ENCODE assay signal across 8 mouse cellular contexts in genomic region chr4:149518351-149519220, GRCm38 (mm10). TPM values are rescaled to one million over a fixed set of nuclear protein-coding genes. Genes with fewer than 3 reads are reported as not detected.
DNase-seq lines count a peak whose midpoint lies in the region; ATAC-seq and TF ChIP-seq lines count a peak whose summit lies in the region.

No protein-coding gene starts in this region.

- TF ChIP-seq CTCF in lung, embryonic 14.5 days (IDR thresholded peaks at IDR 0.05; ENCODE audit: low read depth) = no peak

- DNase-seq in lung, embryonic 14.5 days = no peak
- DNase-seq in lung, postnatal 14 days = no peak
- DNase-seq in cerebellum, adult 18-20 months = peak; percentile 15 to 29
- no peak for DNase-seq in liver, embryonic 13.5 days
- DNase-seq in adipocyte (ENCODE audit: low spot score) = no peak
- DNase-seq in gastrocnemius, postnatal 10 days = no peak

- peak overlapping the region; percentile 85 for H3K4me3 ChIP-seq in lung, embryonic 14.5 days (ENCODE audit: low read depth, low read length)
- peak overlapping the region; percentile 63 for H3K4me3 ChIP-seq in forebrain, embryonic 16.5 days (replicated peaks; ENCODE audit: low read length)
- peak overlapping the region; percentile 73 for H3K4me3 ChIP-seq in liver, embryonic 13.5 days (replicated peaks)
- peak overlapping the region; percentile 72 for H3K4me3 ChIP-seq in stomach, embryonic 14.5 days (ENCODE audit: low read depth, low read length)

- no peak; the same call in 1 of the 2 replicates for ATAC-seq in lung, embryonic 14.5 days (ENCODE audit: insufficient read depth)
- no peak for ATAC-seq in forebrain, embryonic 16.5 days
- ATAC-seq in liver, embryonic 13.5 days (ENCODE audit: low read depth) = no peak
- peak; percentile 19; the same call in 1 of the 2 replicates for ATAC-seq in stomach, embryonic 14.5 days (ENCODE audit: insufficient number of reproducible peaks, insufficient read depth, low FRiP score, low read depth)

- H3K9ac ChIP-seq in lung, embryonic 14.5 days = peak overlapping the region; percentile 80
- H3K9ac ChIP-seq in forebrain, embryonic 16.5 days (replicated peaks; ENCODE audit: low read depth, low read length) = peak overlapping the region; percentile 93
- peak overlapping the region; percentile 83 for H3K9ac ChIP-seq in liver, embryonic 13.5 days
- H3K9ac ChIP-seq in stomach, embryonic 14.5 days (replicated peaks; ENCODE audit: low read depth, low read length) = peak overlapping the region; percentile 65

- peak overlapping the region; percentile 91 for H3K4me2 ChIP-seq in lung, embryonic 14.5 days
- H3K4me2 ChIP-seq in forebrain, embryonic 16.5 days (ENCODE audit: low read length) = peak overlapping the region; percentile 96
- H3K4me2 ChIP-seq in liver, embryonic 13.5 days = peak overlapping the region; percentile 97
- peak overlapping the region; percentile 76 for H3K4me2 ChIP-seq in stomach, embryonic 14.5 days (replicated peaks; ENCODE audit: low read depth, low read length)

- H3K36me3 ChIP-seq in lung, embryonic 14.5 days (ENCODE audit: insufficient read depth) = no peaks in the 10 kb centered on the region
- H3K36me3 ChIP-seq in forebrain, embryonic 16.5 days (ENCODE audit: control insufficient read depth, insufficient read depth) = no peaks in the 10 kb centered on the region
- no peaks in the 10 kb centered on the region for H3K36me3 ChIP-seq in liver, embryonic 13.5 days
- H3K36me3 ChIP-seq in stomach, embryonic 14.5 days (ENCODE audit: control insufficient read depth, insufficient read depth, low read length) = no peaks in the 10 kb centered on the region

- peak overlapping the region; percentile 54; the same call in 1 of the 2 replicates for H3K27ac ChIP-seq in lung, embryonic 14.5 days (ENCODE audit: low read depth)
- H3K27ac ChIP-seq in forebrain, embryonic 16.5 days (ENCODE audit: low read length) = no peak overlapping the region
- no peak overlapping the region; the same call in 1 of the 2 replicates for H3K27ac ChIP-seq in liver, embryonic 13.5 days
- 0 out of 2 replicates have a peak overlapping the region, but pooled peaks have one; percentile 3 for H3K27ac ChIP-seq in stomach, embryonic 14.5 days (ENCODE audit: low read length)

- WGBS in lung, embryonic 14.5 days = 4% methylated on average over 29 of the region's 52 CpGs
- WGBS in forebrain, embryonic 16.5 days = 2% methylated on average over 37 of the region's 52 CpGs
- WGBS in liver, embryonic 13.5 days (ENCODE audit: insufficient replicate concordance) = 14% methylated on average over 23 of the region's 52 CpGs
- 3% methylated on average over 50 of the region's 52 CpGs for WGBS in stomach, embryonic 14.5 days

- H3K9me3 ChIP-seq in lung, embryonic 14.5 days (ENCODE audit: low read depth, low read length) = no peaks in the 10 kb centered on the region
- H3K9me3 ChIP-seq in forebrain, embryonic 16.5 days (ENCODE audit: control insufficient read depth, low read length) = no peaks in the 10 kb centered on the region
- H3K9me3 ChIP-seq in liver, embryonic 13.5 days (replicated peaks) = no peaks in the 10 kb centered on the region
- H3K9me3 ChIP-seq in stomach, embryonic 14.5 days (ENCODE audit: control insufficient read depth, low read depth, low read length) = no peaks in the 10 kb centered on the region

- H3K27me3 ChIP-seq in lung, embryonic 14.5 days (ENCODE audit: insufficient read depth, low read length) = no peaks in the 10 kb centered on the region
- H3K27me3 ChIP-seq in forebrain, embryonic 16.5 days (replicated peaks; ENCODE audit: control insufficient read depth, insufficient read depth, low read length) = no peaks in the 10 kb centered on the region
- H3K27me3 ChIP-seq in liver, embryonic 13.5 days = peaks cover 20% of the 10 kb centered on the region
- no peaks in the 10 kb centered on the region for H3K27me3 ChIP-seq in stomach, embryonic 14.5 days (ENCODE audit: control insufficient read depth, insufficient read depth, low read length)

- peaks cover 12% of the 10 kb centered on the region; the same call in 1 of the 2 replicates for H3K4me1 ChIP-seq in lung, embryonic 14.5 days (ENCODE audit: insufficient read depth)
- H3K4me1 ChIP-seq in forebrain, embryonic 16.5 days (replicated peaks; ENCODE audit: control insufficient read depth, insufficient read depth, low read length) = peaks cover 11% of the 10 kb centered on the region
- H3K4me1 ChIP-seq in liver, embryonic 13.5 days (replicated peaks) = peaks cover 15% of the 10 kb centered on the region
- peaks cover 3% of the 10 kb centered on the region; the same call in 1 of the 2 replicates for H3K4me1 ChIP-seq in stomach, embryonic 14.5 days (ENCODE audit: control insufficient read depth, insufficient read depth, low read length)

RNA-seq across cellular contexts. Expression of gene Ctnnbip1, which starts 0.6 kb away (rescaled TPM):
- polyA plus RNA-seq in lung, embryonic 14.5 days (2014; fragmentation: Nextera tagmentation; extraction: Ambion mirVana) = 65.3 and 65.4 TPM in 2 replicates
- polyA plus RNA-seq in forebrain, embryonic 16.5 days (2015; fragmentation: Nextera tagmentation; extraction: Ambion mirVana) = 94.1 and 105 TPM in 2 replicates
- 5.5 and 6.5 TPM in 2 replicates for polyA plus RNA-seq in liver, embryonic 13.5 days (2015; fragmentation: Nextera tagmentation; extraction: Ambion mirVana)
- polyA plus RNA-seq in stomach, embryonic 14.5 days (2014; fragmentation: Nextera tagmentation; extraction: Ambion mirVana) = 57.7 and 57.8 TPM in 2 replicates
- 10 to 100 TPM; 61.4 to 76.9 TPM for total RNA-seq in gastrocnemius, postnatal 10 days (2021)

RNA-seq across cellular contexts. Expression of gene Lzic, which starts 33.6 kb away (rescaled TPM):
- 51.1 and 52.8 TPM in 2 replicates for polyA plus RNA-seq in lung, embryonic 14.5 days (2014; fragmentation: Nextera tagmentation; extraction: Ambion mirVana)
- polyA plus RNA-seq in forebrain, embryonic 16.5 days (2015; fragmentation: Nextera tagmentation; extraction: Ambion mirVana) = 47.3 and 51.7 TPM in 2 replicates
- polyA plus RNA-seq in liver, embryonic 13.5 days (2015; fragmentation: Nextera tagmentation; extraction: Ambion mirVana) = 19.6 and 20.5 TPM in 2 replicates
- 45.9 and 49.3 TPM in 2 replicates for polyA plus RNA-seq in stomach, embryonic 14.5 days (2014; fragmentation: Nextera tagmentation; extraction: Ambion mirVana)
- total RNA-seq in gastrocnemius, postnatal 10 days (2021) = 10 to 100 TPM; 17.0 to 21.5 TPM

RNA-seq across cellular contexts. Expression of gene Nmnat1, which starts 33.6 kb away (rescaled TPM):
- polyA plus RNA-seq in lung, embryonic 14.5 days (2014; fragmentation: Nextera tagmentation; extraction: Ambion mirVana) = 12.0 and 12.5 TPM in 2 replicates
- 10.9 and 11.1 TPM in 2 replicates for polyA plus RNA-seq in forebrain, embryonic 16.5 days (2015; fragmentation: Nextera tagmentation; extraction: Ambion mirVana)
- 6.5 and 6.7 TPM in 2 replicates for polyA plus RNA-seq in liver, embryonic 13.5 days (2015; fragmentation: Nextera tagmentation; extraction: Ambion mirVana)
- 11.5 and 15.1 TPM in 2 replicates for polyA plus RNA-seq in stomach, embryonic 14.5 days (2014; fragmentation: Nextera tagmentation; extraction: Ambion mirVana)
- total RNA-seq in gastrocnemius, postnatal 10 days (2021) = 10 to 100 TPM; 16.0 to 16.1 TPM

RNA-seq across cellular contexts. Expression of gene Tmem274, which starts 41.4 kb away (rescaled TPM):
- 0.32 TPM in 1 of 2 replicates, not detected in the other for polyA plus RNA-seq in lung, embryonic 14.5 days (2014; fragmentation: Nextera tagmentation; extraction: Ambion mirVana)
- polyA plus RNA-seq in forebrain, embryonic 16.5 days (2015; fragmentation: Nextera tagmentation; extraction: Ambion mirVana) = 0.57 TPM in 1 of 2 replicates, not detected in the other
- 0.19 TPM in 1 of 2 replicates, not detected in the other for polyA plus RNA-seq in liver, embryonic 13.5 days (2015; fragmentation: Nextera tagmentation; extraction: Ambion mirVana)
- polyA plus RNA-seq in stomach, embryonic 14.5 days (2014; fragmentation: Nextera tagmentation; extraction: Ambion mirVana) = not detected in 2 replicates
- not detected for total RNA-seq in gastrocnemius, postnatal 10 days (2021)

Comparison
In these comparisons a context has a peak if more than half of its experiments do, and no peak if none do; other contexts are left out.
1. DNase-seq: peak in cerebellum, adult 18-20 months (2 of 2); none in lung, embryonic 14.5 days (single experiment), lung, postnatal 14 days (single experiment), liver, embryonic 13.5 days (single experiment), adipocyte (single experiment) and gastrocnemius, postnatal 10 days (single experiment).
2. H3K27ac ChIP-seq: peak in lung, embryonic 14.5 days (single experiment) and stomach, embryonic 14.5 days (single experiment); none in forebrain, embryonic 16.5 days (single experiment) and liver, embryonic 13.5 days (single experiment).
3. Peak in every context shown above with its lines, with median percentiles within 50 percentile points of each other: H3K4me2 ChIP-seq, H3K4me3 ChIP-seq and H3K9ac ChIP-seq.